ENCODE assay signal across 8 mouse cellular contexts in genomic region chr17:36231318-36231717, GRCm38 (mm10). TPM values are rescaled to one million over a fixed set of nuclear protein-coding genes. Genes with fewer than 3 reads are reported as not detected.
DNase-seq lines count a peak whose midpoint lies in the region; ATAC-seq and TF ChIP-seq lines count a peak whose summit lies in the region.

No protein-coding gene starts in this region.

- H3K27me3 ChIP-seq in liver, embryonic 14.5 days (ENCODE audit: control insufficient read depth, insufficient read depth, low read length) = peaks cover 18% of the 10 kb centered on the region

- TF ChIP-seq CTCF in liver, embryonic 14.5 days (IDR thresholded peaks at IDR 0.05; ENCODE audit: low read depth) = peak; percentile 69

- DNase-seq in layer of hippocampus, postnatal 10 days (ENCODE audit: low spot score in 2 of 2) = peak; percentile 63 to 74
- DNase-seq in layer of hippocampus, adult 8-10 months (ENCODE audit: low spot score in 2 of 2) = no peak
- peak; percentile 100 for DNase-seq in WW6 (ENCODE audit: low read depth, low spot score)
- DNase-seq in embryo, embryonic 10 days (ENCODE audit: low spot score) = peak; percentile 91
- DNase-seq in heart, postnatal 36 days = peak; percentile 65 to 72
- DNase-seq in liver, embryonic 14.5 days (ENCODE audit: low read depth in 3 of 3, low spot score in 3 of 3) = peak; percentile 94 to 98 (median 97)
- DNase-seq in right cerebral cortex, postnatal 4 days = peak; percentile 82
- peak; percentile 62 to 89 for DNase-seq in urinary bladder, postnatal 4 days (ENCODE audit: low spot score in 2 of 2)

- no peaks in the 10 kb centered on the region for H3K4me1 ChIP-seq in liver, embryonic 14.5 days (replicated peaks; ENCODE audit: control insufficient read depth in 2 of 2, insufficient read depth in 2 of 2, low read length in 1 of 2)

- no peak overlapping the region for H3K27ac ChIP-seq in liver, embryonic 14.5 days

- intact Hi-C loops in heart, postnatal 36 days (cut with DNase I) = no loop called here

- no peak overlapping the region for H3K9ac ChIP-seq in liver, embryonic 14.5 days (replicated peaks)

- H3K9me3 ChIP-seq in liver, embryonic 14.5 days (ENCODE audit: control insufficient read depth, low read length) = no peaks in the 10 kb centered on the region

- no peak for TF ChIP-seq EP300 in liver, embryonic 14.5 days (IDR thresholded peaks at IDR 0.05; ENCODE audit: low read depth)

- 3% methylated on average over 36 of the region's 36 CpGs for WGBS in liver, embryonic 14.5 days (ENCODE audit: insufficient replicate concordance)

- no peak overlapping the region for H3K4me2 ChIP-seq in liver, embryonic 14.5 days (ENCODE audit: low read depth)

- ATAC-seq in liver, embryonic 14.5 days (ENCODE audit: insufficient read depth) = no peak

- H3K36me3 ChIP-seq in liver, embryonic 14.5 days (replicated peaks; ENCODE audit: control insufficient read depth, insufficient read depth, low read depth) = no peaks in the 10 kb centered on the region

- H3K4me3 ChIP-seq in liver, embryonic 14.5 days (ENCODE audit: insufficient read depth in 1 of 2, low read depth in 2 of 2, low read length in 2 of 2) = no peak overlapping the region

RNA-seq across cellular contexts. Expression of gene Rpp21, which starts 26.6 kb away (rescaled TPM):
- 10 to 100 TPM; 42.6 to 43.6 TPM for total RNA-seq in layer of hippocampus, postnatal 10 days (2021)
- total RNA-seq in layer of hippocampus, adult 8-10 months (2022) = 10 to 100 TPM; 39.1 to 50.1 (median 45.3) TPM
- total RNA-seq in heart, postnatal 36 days (2021) = 10 to 100 TPM; 39.6 to 41.1 TPM
- 40.1 and 51.8 TPM in 2 replicates for polyA plus RNA-seq in liver, embryonic 14.5 days (2012; rRNA removed)
- 77.9 and 84.2 TPM in 2 replicates for polyA plus RNA-seq in liver, embryonic 14.5 days (2014; fragmentation: Nextera tagmentation; extraction: Ambion mirVana)

RNA-seq across cellular contexts. Expression of gene Trim39, which starts 40.7 kb away (rescaled TPM):
- total RNA-seq in layer of hippocampus, postnatal 10 days (2021) = 10 to 100 TPM; 21.1 to 23.9 TPM
- total RNA-seq in layer of hippocampus, adult 8-10 months (2022) = 10 to 100 TPM; 23.2 to 27.7 (median 25.4) TPM
- total RNA-seq in heart, postnatal 36 days (2021) = 1 to 10 TPM; 6.5 to 7.6 TPM
- 8.0 and 11.0 TPM in 2 replicates for polyA plus RNA-seq in liver, embryonic 14.5 days (2012; rRNA removed)
- polyA plus RNA-seq in liver, embryonic 14.5 days (2014; fragmentation: Nextera tagmentation; extraction: Ambion mirVana) = 3.2 and 3.4 TPM in 2 replicates

RNA-seq across cellular contexts. Expression of gene H2-T3, which starts 41.2 kb away (rescaled TPM):
- total RNA-seq in layer of hippocampus, postnatal 10 days (2021) = not detected
- not detected for total RNA-seq in layer of hippocampus, adult 8-10 months (2022)
- not detected for total RNA-seq in heart, postnatal 36 days (2021)
- polyA plus RNA-seq in liver, embryonic 14.5 days (2012; rRNA removed) = not detected in 2 replicates
- not detected in 2 replicates for polyA plus RNA-seq in liver, embryonic 14.5 days (2014; fragmentation: Nextera tagmentation; extraction: Ambion mirVana)

RNA-seq across cellular contexts. Expression of gene H2-M10.2, which starts 55.0 kb away (rescaled TPM):
- total RNA-seq in layer of hippocampus, postnatal 10 days (2021) = not detected
- total RNA-seq in layer of hippocampus, adult 8-10 months (2022) = not detected
- not detected for total RNA-seq in heart, postnatal 36 days (2021)
- polyA plus RNA-seq in liver, embryonic 14.5 days (2012; rRNA removed) = not detected in 2 replicates
- not detected in 2 replicates for polyA plus RNA-seq in liver, embryonic 14.5 days (2014; fragmentation: Nextera tagmentation; extraction: Ambion mirVana)

Comparison
In these comparisons a context has a peak if more than half of its experiments do, and no peak if none do; other contexts are left out.
1. DNase-seq: peak in layer of hippocampus, postnatal 10 days (2 of 2), WW6 (single experiment), embryo, embryonic 10 days (single experiment), heart, postnatal 36 days (2 of 2), liver, embryonic 14.5 days (3 of 3), right cerebral cortex, postnatal 4 days (single experiment) and urinary bladder, postnatal 4 days (2 of 2); none in layer of hippocampus, adult 8-10 months (0 of 2).